ENCODE assay signal across 20 mouse cellular contexts in genomic region chr1:35855650-35856049, GRCm38 (mm10).
"Had no signal": no experiment of that assay in that cellular context is flagged by ENCODE, and none has a peak within 500 bp of the region (broad histone marks: within the 10 kb centered on the region; RNA-seq: fewer than 3 reads in every experiment).

No protein-coding gene starts in this region.

- H3K4me2 ChIP-seq: liver, embryonic 15.5 days; lung, embryonic 15.5 days; midbrain, embryonic 12.5 days; neural tube, embryonic 12.5 days; stomach, embryonic 15.5 days had no signal

- H3K27ac ChIP-seq: liver, embryonic 15.5 days; lung, embryonic 15.5 days; midbrain, embryonic 10.5 days; midbrain, embryonic 12.5 days; neural tube, embryonic 12.5 days; stomach, embryonic 15.5 days; stomach, postnatal 0 days had no signal

- H3K27me3 ChIP-seq: liver, embryonic 15.5 days; lung, embryonic 15.5 days; midbrain, embryonic 12.5 days; neural tube, embryonic 12.5 days; stomach, embryonic 15.5 days had no signal

- H3K9me3 ChIP-seq: liver, embryonic 15.5 days; lung, embryonic 15.5 days; midbrain, embryonic 10.5 days; midbrain, embryonic 12.5 days; neural tube, embryonic 12.5 days; stomach, embryonic 15.5 days had no signal

- H3K4me3 ChIP-seq: liver, embryonic 15.5 days; lung, embryonic 15.5 days; midbrain, embryonic 10.5 days; midbrain, embryonic 12.5 days; myocyte; neural tube, embryonic 12.5 days; stomach, embryonic 15.5 days had no signal

- DNase-seq: liver, postnatal 0 days; lung, adult 2 months; lung, postnatal 4 days; midbrain, embryonic 14.5 days; retina, postnatal 1 day; right cerebral cortex, adult 18-20 months; right cerebral cortex, postnatal 14 days; thymus, adult 2 months; thymus, postnatal 25 days; thymus, postnatal 4 days had no signal

- H3K36me3 ChIP-seq: liver, embryonic 15.5 days; lung, embryonic 15.5 days; midbrain, embryonic 10.5 days; midbrain, embryonic 12.5 days; neural tube, embryonic 12.5 days; stomach, embryonic 15.5 days had no signal

- H3K9ac ChIP-seq: liver, embryonic 15.5 days; liver, postnatal 0 days; lung, embryonic 15.5 days; midbrain, embryonic 12.5 days; neural tube, embryonic 12.5 days; stomach, embryonic 15.5 days had no signal

- ATAC-seq: liver, postnatal 0 days; lung, postnatal 0 days; midbrain, embryonic 16.5 days had no signal

- H3K4me1 ChIP-seq: liver, embryonic 15.5 days; lung, embryonic 15.5 days; midbrain, embryonic 10.5 days; midbrain, embryonic 12.5 days; neural tube, embryonic 12.5 days; stomach, embryonic 15.5 days had no signal
